Mouse (Mus musculus) ovary, postnatal 14 days (tissue): ENCODE measurements around the gene Gk.
A peak's percentile ranks its signal among the peaks of the same experiment; 100 is the strongest.

Source experiments
- DNase-seq: peaks from one replicate; pipeline ENCODE4 v3.0.0; 2022; ENCODE audit warnings: low spot score

The Gk gene

GRCm38 (mm10) chrX:85776544-85777087 lies at the start of gene Gk:
Gene Gk (minus strand): TSS chrX:85776819.
- peak; percentile 84 for DNase-seq

- no peak for DNase-seq
Observed at GRCm38 (mm10) chrX:85804706-85805376, 28.2 kb upstream of the Gk start.

GRCm38 (mm10) chrX:85803006-85803405 lies 26.4 kb upstream of the Gk start:
- no peak for DNase-seq

GRCm38 (mm10) chrX:85797449-85797848 lies 20.8 kb upstream of the Gk start:
- no peak for DNase-seq

GRCm38 (mm10) chrX:85778346-85778745 lies 1.7 kb upstream of the Gk start:
- DNase-seq: no peak

- DNase-seq: no peak
Observed at GRCm38 (mm10) chrX:85777141-85777540, 522 bp upstream of the Gk start.

GRCm38 (mm10) chrX:85775879-85776543 lies 608 bp downstream of the Gk start:
- DNase-seq: no peak

GRCm38 (mm10) chrX:85771303-85771702 lies 5.3 kb downstream of the Gk start:
- no peak for DNase-seq

GRCm38 (mm10) chrX:85770747-85771146 lies 5.9 kb downstream of the Gk start:
- DNase-seq: no peak

- DNase-seq: no peak
Observed at GRCm38 (mm10) chrX:85768578-85768977, 8.0 kb downstream of the Gk start.

- no peak for DNase-seq
Observed at GRCm38 (mm10) chrX:85756005-85756404, 20.6 kb downstream of the Gk start.

GRCm38 (mm10) chrX:85743837-85744236 lies 32.8 kb downstream of the Gk start:
- no peak for DNase-seq

GRCm38 (mm10) chrX:85733228-85733627 lies 43.4 kb downstream of the Gk start:
- no peak for DNase-seq

GRCm38 (mm10) chrX:85731133-85731938 lies 45.3 kb downstream of the Gk start:
- DNase-seq: no peak

GRCm38 (mm10) chrX:85721226-85721625 lies 55.4 kb downstream of the Gk start:
- no peak for DNase-seq

- no peak for DNase-seq
Observed at GRCm38 (mm10) chrX:85710399-85710798, 66.2 kb downstream of the Gk start.

GRCm38 (mm10) chrX:85705715-85706114 lies 70.9 kb downstream of the Gk start:
- no peak for DNase-seq

- no peak for DNase-seq
Observed at GRCm38 (mm10) chrX:85683723-85684122, 92.9 kb downstream of the Gk start.

- DNase-seq: no peak
Observed at GRCm38 (mm10) chrX:85682125-85682524, 94.5 kb downstream of the Gk start.

GRCm38 (mm10) chrX:85676808-85677207 lies 99.8 kb downstream of the Gk start:
- DNase-seq: peak; percentile 25
